Mouse (Mus musculus) hindbrain, embryonic 14.5 days (tissue): ENCODE measurements around the gene Nphp1. TPM values are rescaled to one million over a fixed set of nuclear protein-coding genes. Genes with fewer than 3 reads are reported as not detected.

ENCODE experiments used
- ATAC-seq: fragments of 200-750 bp; cut with Nextera tagmentation; 2 replicates; pipeline ENCODE4 v1.8.0; 2017; ENCODE audit warnings: moderate number of reproducible peaks, mild to moderate bottlenecking, moderate TSS enrichment, moderate library complexity; ENCODE audit not compliant: low FRiP score
- DNase-seq: peaks from one replicate; pipeline ENCODE4 v3.0.0-alpha.2; 2015; ENCODE audit warnings: low spot score
- H3K27ac ChIP-seq: fragments of 300-500 bp; sonication (generic); 2 replicates; pipeline ENCODE4 v1.5.1; 2014; ENCODE audit warnings: mild to moderate bottlenecking, moderate library complexity
- H3K27me3 ChIP-seq: fragments of 300-500 bp; sonication (generic); 2 replicates; pipeline ENCODE4 v1.6.1; 2014; ENCODE audit warnings: mild to moderate bottlenecking, low read length, mixed read lengths; ENCODE audit not compliant: control insufficient read depth, insufficient read depth
- H3K36me3 ChIP-seq: fragments of 300-500 bp; sonication (generic); replicated peaks from 2 replicates; pipeline ENCODE4 v1.6.1; 2014; ENCODE audit not compliant: control insufficient read depth, insufficient read depth
- H3K4me1 ChIP-seq: fragments of 300-500 bp; sonication (generic); replicated peaks from 2 replicates; pipeline ENCODE4 v1.6.1; 2014; ENCODE audit warnings: antibody characterized with exemption, low read length, mixed read lengths; ENCODE audit not compliant: control insufficient read depth, insufficient read depth
- H3K4me2 ChIP-seq: fragments of 300-500 bp; sonication (generic); replicated peaks from 2 replicates; pipeline ENCODE4 v1.6.1; 2014; ENCODE audit warnings: mild to moderate bottlenecking, moderate library complexity
- H3K4me3 ChIP-seq: fragments of 300-500 bp; sonication (generic); replicated peaks from 2 replicates; pipeline ENCODE4 v1.5.1; 2014; ENCODE audit warnings: mild to moderate bottlenecking, low read length
- H3K9ac ChIP-seq: fragments of 300-500 bp; sonication (generic); 2 replicates; pipeline ENCODE4 v1.6.1; 2014
- H3K9me3 ChIP-seq: fragments of 300-500 bp; sonication (generic); 2 replicates; pipeline ENCODE4 v1.6.1; 2016; ENCODE audit warnings: low read length; ENCODE audit not compliant: control insufficient read depth
- WGBS: fragments of 180-500 bp; shearing (Covaris S2); extraction: QIAGEN DNeasy Blood & Tissue Kit; methylation state at CpG from one replicate; pipeline ENCODE4 v1.1.7; 2014; 5-methylcytosine and 5-hydroxymethylcytosine counted together
- polyA plus RNA-seq: library from polyadenylated mRNA; unstranded; fragments of >200 nt; fragmentation: Nextera tagmentation; extraction: Ambion mirVana; gene quantifications from 2 replicates; pipeline ENCODE4 v1.2.1, GENCODE M21; 2014

Nphp1 gene
- polyA plus RNA-seq, 1 experiment from 2014 or later, result 14.9 TPM

GRCm38 (mm10) chr2:127754113-127754512 lies 34.6 kb downstream of the Nphp1 start:
- Histone ChIP-seq H3K36me3 (no peaks in the 10 kb centered on the region), H3K9me3 (no peaks in the 10 kb centered on the region), H3K4me3 (no peak overlapping the region), H3K4me1 (no peaks in the 10 kb centered on the region), H3K27me3 (no peaks in the 10 kb centered on the region), H3K4me2 (no peak overlapping the region), H3K27ac (no peak overlapping the region), H3K9ac (no peak overlapping the region)
- ATAC-seq, result no peak
- DNase-seq, result no peak
- WGBS, result 91% methylated on average over 4 of the region's 4 CpGs

GRCm38 (mm10) chr2:127751849-127752610 lies 36.7 kb downstream of the Nphp1 start:
- WGBS, result 71% methylated on average over 11 of the region's 11 CpGs
- Histone ChIP-seq H3K27me3 (no peaks in the 10 kb centered on the region), H3K4me2 (no peak overlapping the region), H3K4me3 (no peak overlapping the region), H3K27ac (no peak overlapping the region), H3K9me3 (no peaks in the 10 kb centered on the region), H3K9ac (no peak overlapping the region), H3K4me1 (no peaks in the 10 kb centered on the region), H3K36me3 (no peaks in the 10 kb centered on the region)
- DNase-seq (no peak), ATAC-seq (no peak)

- Histone ChIP-seq H3K27ac (no peak overlapping the region), H3K9me3 (no peaks in the 10 kb centered on the region), H3K27me3 (no peaks in the 10 kb centered on the region), H3K36me3 (no peaks in the 10 kb centered on the region; the same call in 1 of the 2 replicates), H3K4me2 (no peak overlapping the region), H3K9ac (no peak overlapping the region), H3K4me3 (no peak overlapping the region), H3K4me1 (no peaks in the 10 kb centered on the region)
- WGBS, result 67% methylated on average over 1 of the region's 1 CpGs
- DNase-seq (no peak), ATAC-seq (no peak)
These were observed 39.3 kb downstream of the Nphp1 start for GRCm38 (mm10) chr2:127749376-127749775.

GRCm38 (mm10) chr2:127748316-127748715 lies 40.4 kb downstream of the Nphp1 start:
- 73% methylated on average over 7 of the region's 7 CpGs for WGBS
- H3K4me3 ChIP-seq, result no peak overlapping the region
- H3K36me3 ChIP-seq, result no peaks in the 10 kb centered on the region; the same call in 1 of the 2 replicates
- DNase-seq (no peak), ATAC-seq (no peak)
- no peaks in the 10 kb centered on the region for H3K9me3 ChIP-seq
- H3K4me1 ChIP-seq, result no peaks in the 10 kb centered on the region
- H3K27me3 ChIP-seq, result no peaks in the 10 kb centered on the region
- H3K27ac ChIP-seq, result no peak overlapping the region
- no peak overlapping the region for H3K4me2 ChIP-seq
- H3K9ac ChIP-seq, result no peak overlapping the region

GRCm38 (mm10) chr2:127742637-127743036 lies 46.1 kb downstream of the Nphp1 start:
- ATAC-seq, result no peak
- Histone ChIP-seq H3K9me3 (no peaks in the 10 kb centered on the region), H3K27me3 (no peaks in the 10 kb centered on the region), H3K36me3 (peaks cover 4% of the 10 kb centered on the region; the same call in 1 of the 2 replicates), H3K9ac (no peak overlapping the region), H3K27ac (no peak overlapping the region), H3K4me3 (no peak overlapping the region), H3K4me2 (no peak overlapping the region), H3K4me1 (no peaks in the 10 kb centered on the region)
- no peak for DNase-seq
- 93% methylated on average over 3 of the region's 3 CpGs for WGBS

- DNase-seq, result no peak
- Histone ChIP-seq H3K9me3 (no peaks in the 10 kb centered on the region), H3K27ac (no peak overlapping the region), H3K36me3 (peaks cover 4% of the 10 kb centered on the region; the same call in 1 of the 2 replicates), H3K4me2 (no peak overlapping the region), H3K27me3 (no peaks in the 10 kb centered on the region), H3K9ac (no peak overlapping the region), H3K4me3 (no peak overlapping the region), H3K4me1 (no peaks in the 10 kb centered on the region)
- WGBS, result 64% methylated on average over 9 of the region's 9 CpGs
- no peak for ATAC-seq
These were observed 47.8 kb downstream of the Nphp1 start for GRCm38 (mm10) chr2:127740756-127741519.

- ATAC-seq (no peak), DNase-seq (no peak)
- Histone ChIP-seq H3K4me2 (no peak overlapping the region), H3K9ac (no peak overlapping the region), H3K27ac (no peak overlapping the region), H3K36me3 (peaks cover 4% of the 10 kb centered on the region; the same call in 1 of the 2 replicates), H3K4me1 (no peaks in the 10 kb centered on the region), H3K4me3 (no peak overlapping the region), H3K27me3 (no peaks in the 10 kb centered on the region), H3K9me3 (no peaks in the 10 kb centered on the region)
- WGBS, result 83% methylated on average over 3 of the region's 3 CpGs
These were observed 50.8 kb downstream of the Nphp1 start for GRCm38 (mm10) chr2:127737885-127738284.

GRCm38 (mm10) chr2:127736631-127737209 lies 52.0 kb downstream of the Nphp1 start:
- ATAC-seq (no peak), DNase-seq (no peak)
- Histone ChIP-seq H3K9me3 (no peaks in the 10 kb centered on the region), H3K4me1 (no peaks in the 10 kb centered on the region), H3K4me3 (no peak overlapping the region), H3K27ac (no peak overlapping the region), H3K36me3 (peaks cover 2% of the 10 kb centered on the region; the same call in 1 of the 2 replicates), H3K4me2 (no peak overlapping the region), H3K9ac (no peak overlapping the region), H3K27me3 (no peaks in the 10 kb centered on the region)
- 84% methylated on average over 6 of the region's 6 CpGs for WGBS

- 78% methylated on average over 9 of the region's 9 CpGs for WGBS
These were observed 53.1 kb downstream of the Nphp1 start for GRCm38 (mm10) chr2:127735512-127736145.

More at GRCm38 (mm10) chr2:127735512-127736145, 53.1 kb downstream of the Nphp1 start:
- no peak overlapping the region for H3K9ac ChIP-seq
- no peaks in the 10 kb centered on the region for H3K9me3 ChIP-seq
- no peak for DNase-seq
- H3K4me1 ChIP-seq, result no peaks in the 10 kb centered on the region
- no peaks in the 10 kb centered on the region for H3K36me3 ChIP-seq
- no peak for ATAC-seq
- no peaks in the 10 kb centered on the region for H3K27me3 ChIP-seq
- H3K27ac ChIP-seq, result no peak overlapping the region
- H3K4me2 ChIP-seq, result no peak overlapping the region
- no peak overlapping the region for H3K4me3 ChIP-seq
